Mouse (Mus musculus) intestine, postnatal 0 days (tissue): ENCODE results near the gene 9230112D13Rik. TPM values are rescaled to one million over a fixed set of nuclear protein-coding genes. Genes with fewer than 3 reads are reported as not detected.

ENCODE experiments used
- ATAC-seq: fragments of 200-750 bp; cut with Nextera tagmentation; 2 replicates; pipeline ENCODE4 v1.8.0; 2017; ENCODE audit warnings: mild to moderate bottlenecking, moderate TSS enrichment, moderate library complexity
- H3K27ac ChIP-seq: fragments of 300-500 bp; sonication (generic); 2 replicates; pipeline ENCODE4 v1.5.1; 2014; ENCODE audit warnings: mild to moderate bottlenecking, low read depth, low read length, moderate library complexity
- H3K27me3 ChIP-seq: fragments of 300-500 bp; sonication (generic); replicated peaks from 2 replicates; pipeline ENCODE4 v1.6.1; 2014; ENCODE audit warnings: low read length, mixed read lengths; ENCODE audit not compliant: control insufficient read depth, insufficient read depth
- H3K36me3 ChIP-seq: fragments of 300-500 bp; sonication (generic); 2 replicates; pipeline ENCODE4 v1.6.1; 2014; ENCODE audit warnings: mild to moderate bottlenecking, moderate library complexity; ENCODE audit not compliant: control insufficient read depth, insufficient read depth
- H3K4me1 ChIP-seq: fragments of 300-500 bp; sonication (generic); replicated peaks from 2 replicates; pipeline ENCODE4 v1.6.1; 2014; ENCODE audit warnings: antibody characterized with exemption, low read length, mixed read lengths; ENCODE audit not compliant: control insufficient read depth, insufficient read depth
- H3K4me2 ChIP-seq: fragments of 300-500 bp; sonication (generic); replicated peaks from 2 replicates; pipeline ENCODE4 v1.6.1; 2014; ENCODE audit warnings: low read depth, mild to moderate bottlenecking, moderate library complexity
- H3K4me3 ChIP-seq: fragments of 300-500 bp; sonication (generic); 2 replicates; pipeline ENCODE4 v1.5.1; 2014; ENCODE audit warnings: low read depth, low read length
- H3K9ac ChIP-seq: fragments of 300-500 bp; sonication (generic); 2 replicates; pipeline ENCODE4 v1.6.1; 2014; ENCODE audit warnings: mild to moderate bottlenecking, low read depth, low read length
- H3K9me3 ChIP-seq: fragments of 300-500 bp; sonication (generic); 2 replicates; pipeline ENCODE4 v1.6.1; 2016; ENCODE audit warnings: mixed run types; ENCODE audit not compliant: control insufficient read depth
- CTCF ChIP-seq: sonication (generic); IDR thresholded peaks from 2 replicates; pipeline ENCODE4 v1.5.1; 2016; ENCODE audit warnings: low read depth, mild to moderate bottlenecking, control low read depth, antibody characterized with exemption, moderate library complexity
- WGBS: fragments of 180-500 bp; shearing (Covaris S2); extraction: QIAGEN DNeasy Blood & Tissue Kit; methylation state at CpG from one replicate; pipeline ENCODE4 v1.1.7; 2014; 5-methylcytosine and 5-hydroxymethylcytosine counted together
- polyA plus RNA-seq: library from polyadenylated mRNA; unstranded; fragments of >200 nt; fragmentation: Nextera tagmentation; extraction: Ambion mirVana; gene quantifications from 2 replicates; pipeline ENCODE4 v1.2.1, GENCODE M21; 2015

Gene 9230112D13Rik
- polyA plus RNA-seq, 1 experiment from 2014 or later, result not detected

DNA sequence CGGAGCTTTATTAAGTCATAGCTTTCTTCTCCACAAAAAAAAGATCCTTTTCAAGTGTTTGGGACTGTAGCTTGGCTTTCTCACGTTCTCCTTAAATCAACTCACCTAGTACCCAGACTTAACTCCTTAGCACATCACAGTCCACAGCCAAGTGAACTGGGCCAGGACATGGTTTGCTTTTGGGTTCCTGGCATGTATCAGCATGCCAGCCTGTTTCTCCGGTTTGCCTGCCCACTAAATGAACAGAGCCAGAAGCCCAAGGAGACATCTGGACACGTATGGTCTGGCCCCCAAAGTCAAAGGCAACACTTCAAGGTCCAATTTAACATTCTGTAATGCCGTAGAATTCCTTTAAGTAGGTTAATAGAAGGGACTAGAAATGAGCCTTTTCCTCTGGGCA, 18.2 kb downstream of the 9230112D13Rik start:
- H3K4me1 ChIP-seq, result 0 out of 2 replicates have a peak, but pooled peaks cover 2% of the 10 kb centered on the region
- 84% methylated on average over 5 of the region's 5 CpGs for WGBS
- H3K4me2 ChIP-seq, result no peak overlapping the region
- no peak overlapping the region for H3K9ac ChIP-seq
- no peak for ATAC-seq
- no peak overlapping the region for H3K4me3 ChIP-seq
- H3K36me3 ChIP-seq, result no peaks in the 10 kb centered on the region
- no peaks in the 10 kb centered on the region for H3K9me3 ChIP-seq
- no peak for TF ChIP-seq CTCF
- H3K27me3 ChIP-seq, result no peaks in the 10 kb centered on the region
- H3K27ac ChIP-seq, result no peak overlapping the region

DNA sequence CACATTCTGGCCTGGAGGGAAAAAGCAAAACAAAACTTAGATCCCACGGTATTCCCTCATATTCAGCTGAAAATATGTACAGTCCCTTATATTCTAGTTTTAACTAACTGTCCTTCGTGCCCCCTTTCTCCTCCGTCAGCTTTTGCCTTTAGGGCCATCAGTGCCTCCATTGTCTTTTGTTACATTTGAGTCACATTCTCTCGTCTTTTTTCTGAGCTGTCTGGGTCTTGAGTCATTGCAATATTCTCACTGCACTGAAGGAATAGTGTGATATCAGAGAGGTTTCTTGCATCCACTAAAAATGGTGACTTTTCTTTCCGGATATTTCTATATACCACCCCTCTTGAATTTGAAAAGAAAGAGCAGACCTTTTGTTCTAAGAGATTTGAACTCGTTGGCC, 18.8 kb downstream of the 9230112D13Rik start:
- Histone ChIP-seq H3K9ac (no peak overlapping the region), H3K27me3 (no peaks in the 10 kb centered on the region), H3K9me3 (no peaks in the 10 kb centered on the region), H3K27ac (no peak overlapping the region; the same call in 1 of the 2 replicates), H3K4me3 (no peak overlapping the region), H3K4me2 (no peak overlapping the region), H3K4me1 (0 out of 2 replicates have a peak, but pooled peaks cover 5% of the 10 kb centered on the region), H3K36me3 (no peaks in the 10 kb centered on the region)
- 74% methylated on average over 6 of the region's 6 CpGs for WGBS
- no peak for ATAC-seq
- no peak for TF ChIP-seq CTCF

DNA sequence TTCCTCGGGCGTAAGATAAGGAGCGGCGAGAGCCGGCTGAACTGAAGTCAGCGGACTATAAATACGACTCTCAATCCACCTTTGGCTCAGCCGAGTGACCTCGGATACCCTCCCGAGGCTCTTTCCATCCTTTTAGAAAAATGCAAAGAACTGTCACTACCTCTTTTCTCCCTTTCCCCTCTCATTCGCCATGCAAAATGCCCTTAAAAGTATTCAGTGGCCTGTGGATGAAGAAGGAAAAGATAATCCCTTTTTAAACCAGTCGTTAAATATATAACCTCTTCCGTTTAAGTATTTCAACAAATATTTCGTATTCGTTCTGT, 19.3 kb downstream of the 9230112D13Rik start, which contains the start of gene Bmpr1a:
Gene Bmpr1a, minus strand, starts transcription at position 17 of the 323 bp plus-strand sequence.
- no peak for ATAC-seq
- WGBS, result 12% methylated on average over 15 of the region's 15 CpGs
- Histone ChIP-seq H3K4me3 (peak within 1 kb of the TSS; percentile 84), H3K9me3 (no peaks in the 10 kb centered on the region), H3K27me3 (no peaks in the 10 kb centered on the region), H3K4me2 (peak within 1 kb of the TSS; percentile 82), H3K36me3 (no peaks in the 10 kb centered on the region), H3K27ac (peak within 1 kb of the TSS; percentile 98), H3K4me1 (0 out of 2 replicates have a peak, but pooled peaks cover 5% of the 10 kb centered on the region), H3K9ac (peak within 1 kb of the TSS; percentile 99)
- no peak for TF ChIP-seq CTCF

DNA sequence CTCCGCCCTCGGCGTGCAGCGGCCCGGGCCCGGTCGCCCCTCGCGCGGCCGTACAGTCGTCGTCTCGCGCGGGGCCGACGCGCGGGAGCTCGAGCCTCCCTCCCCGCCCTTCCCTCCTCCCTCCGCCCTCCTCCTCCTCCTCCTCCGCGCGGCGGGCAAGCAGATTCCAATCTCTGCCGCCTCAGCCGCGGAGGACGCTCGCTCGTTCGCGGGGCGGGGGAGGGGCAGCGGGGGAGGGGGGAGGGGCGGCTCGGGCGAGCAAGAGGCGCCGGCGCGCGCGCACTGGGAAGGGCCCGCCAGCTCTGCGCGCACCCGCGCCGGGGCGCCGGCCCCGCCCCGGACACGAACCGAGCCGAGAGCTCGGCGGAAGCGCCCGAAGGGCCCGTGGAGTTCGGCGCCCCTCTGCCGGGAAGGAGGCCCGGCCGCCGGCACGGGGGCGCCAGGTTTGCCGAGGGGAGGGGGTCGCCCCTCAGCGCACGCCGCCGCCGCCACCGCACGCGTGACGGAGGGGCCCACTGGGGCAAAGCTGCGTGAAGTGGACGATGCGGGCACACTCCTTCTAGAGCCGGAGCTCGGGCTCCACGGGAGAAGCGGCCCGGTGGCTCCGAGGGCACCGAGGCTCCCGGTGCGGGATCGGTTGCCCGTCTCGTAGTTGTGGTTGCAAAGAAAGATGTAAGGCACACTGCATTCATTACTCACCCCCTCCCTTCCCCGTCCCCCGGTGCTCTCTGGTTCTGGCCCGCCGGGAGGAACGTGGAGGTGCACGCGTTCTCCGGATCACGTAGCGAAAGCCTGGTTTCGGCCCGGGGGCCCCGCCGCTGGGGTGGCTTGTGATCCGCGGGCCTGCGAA, 19.9 kb downstream of the 9230112D13Rik start:
- Histone ChIP-seq H3K36me3 (no peaks in the 10 kb centered on the region), H3K9ac (peak overlapping the region; percentile 99), H3K4me1 (0 out of 2 replicates have a peak, but pooled peaks cover 5% of the 10 kb centered on the region), H3K4me3 (peak overlapping the region; percentile 84), H3K9me3 (no peaks in the 10 kb centered on the region), H3K4me2 (peak overlapping the region; percentile 82), H3K27me3 (no peaks in the 10 kb centered on the region), H3K27ac (peak overlapping the region; percentile 98)
- under 1% methylated on average over 95 of the region's 115 CpGs for WGBS
- TF ChIP-seq CTCF, result no peak
- peak; percentile 89 for ATAC-seq

DNA sequence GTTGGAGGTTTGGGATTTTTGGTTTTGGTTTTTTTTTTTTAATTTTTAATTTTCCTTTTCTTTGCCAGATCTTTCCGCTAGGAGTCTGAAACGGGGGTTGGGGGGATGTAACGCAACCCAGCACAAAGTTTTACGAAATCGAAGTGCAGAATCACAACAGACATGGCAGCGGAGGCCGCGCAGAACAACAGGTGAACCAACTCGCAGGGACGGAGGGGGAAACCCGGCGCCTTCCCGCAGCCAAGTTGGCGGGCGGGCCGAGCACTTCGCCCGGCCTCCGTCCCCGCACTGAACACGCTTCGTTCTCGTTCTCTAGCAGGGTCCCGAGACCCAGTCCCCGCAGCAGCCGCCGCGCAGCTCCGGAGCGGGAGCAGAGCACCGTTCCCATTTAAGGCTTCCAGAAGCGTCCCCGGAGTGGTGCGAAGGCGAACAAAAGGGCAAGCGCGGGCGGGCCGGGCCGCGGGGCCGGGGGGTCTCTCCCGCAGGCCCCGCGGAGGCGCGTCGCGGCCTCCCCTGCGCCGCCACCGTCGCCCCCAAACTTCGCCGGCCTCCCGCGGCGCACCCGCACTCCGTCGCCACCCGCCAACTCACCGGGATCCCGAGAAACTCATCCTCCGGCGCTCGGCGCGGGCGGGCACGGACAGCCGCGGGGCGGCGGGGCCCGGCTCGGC, 20.7 kb downstream of the 9230112D13Rik start:
- no peaks in the 10 kb centered on the region for H3K27me3 ChIP-seq
- no peaks in the 10 kb centered on the region for H3K36me3 ChIP-seq
- H3K9ac ChIP-seq, result peak overlapping the region; percentile 99
- 0 out of 2 replicates have a peak, but pooled peaks cover 5% of the 10 kb centered on the region for H3K4me1 ChIP-seq
- H3K27ac ChIP-seq, result peak overlapping the region; percentile 98
- no peak for TF ChIP-seq CTCF
- under 1% methylated on average over 62 of the region's 77 CpGs for WGBS
- H3K4me2 ChIP-seq, result peak overlapping the region; percentile 82
- ATAC-seq, result peak; percentile 21
- peak overlapping the region; percentile 84 for H3K4me3 ChIP-seq
- H3K9me3 ChIP-seq, result no peaks in the 10 kb centered on the region

DNA sequence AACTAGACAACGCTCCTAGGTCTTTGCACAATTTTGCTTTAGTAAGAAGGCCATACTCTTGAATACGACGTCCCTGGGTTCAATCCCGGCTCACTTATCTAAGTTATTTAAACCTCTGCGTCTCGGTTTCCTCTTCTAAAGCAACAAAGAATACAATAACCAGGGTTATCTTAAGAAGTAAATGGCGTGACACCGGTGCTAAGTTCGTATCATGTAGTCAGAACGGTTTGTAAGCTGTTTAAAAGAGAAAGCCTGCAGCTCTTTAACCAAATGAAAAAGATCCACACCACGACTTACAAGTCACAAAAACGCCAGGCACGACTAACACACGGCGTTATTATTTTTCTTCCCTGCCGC, 21.2 kb downstream of the 9230112D13Rik start:
- Histone ChIP-seq H3K36me3 (no peaks in the 10 kb centered on the region), H3K4me3 (peak overlapping the region; percentile 84), H3K27ac (peak overlapping the region; percentile 98), H3K27me3 (no peaks in the 10 kb centered on the region), H3K9me3 (no peaks in the 10 kb centered on the region), H3K9ac (peak overlapping the region; percentile 99), H3K4me2 (peak overlapping the region; percentile 82), H3K4me1 (0 out of 2 replicates have a peak, but pooled peaks cover 5% of the 10 kb centered on the region)
- WGBS, result under 1% methylated on average over 16 of the region's 16 CpGs
- no peak for ATAC-seq
- no peak for TF ChIP-seq CTCF
